Mouse (Mus musculus): ENCODE measurements at regions not wholly inside any gene's neighbourhood (a gene's known extent, or its start where the extent isn't known, plus 50 kb on each side); places are given as distances from the start of the nearest gene placed in this dataset.

- no peak overlapping the region for H3K27ac ChIP-seq
- no peak overlapping the region for H3K4me3 ChIP-seq
- no peaks in the 10 kb centered on the region for H3K27me3 ChIP-seq
- ATAC-seq (ENCODE audit: low FRiP score): no peak
- no peaks in the 10 kb centered on the region for H3K36me3 ChIP-seq
- peaks cover 9% of the 10 kb centered on the region for H3K9me3 ChIP-seq
- H3K4me2 ChIP-seq: no peak overlapping the region
- WGBS: 80% methylated on average over 4 of the region's 4 CpGs
- H3K4me1 ChIP-seq (replicated peaks): no peaks in the 10 kb centered on the region
- H3K9ac ChIP-seq: no peak overlapping the region
Observed at GRCm38 (mm10) chr13:37636363-37636762, 141.8 kb upstream of the Rreb1 start.

- Histone ChIP-seq H3K9me3 (peaks cover 4% of the 10 kb centered on the region; the same call in 1 of the 2 replicates), H3K9ac (no peak overlapping the region), H3K4me2 (no peak overlapping the region), H3K27me3 (no peaks in the 10 kb centered on the region), H3K4me1 (replicated peaks) (no peaks in the 10 kb centered on the region), H3K27ac (no peak overlapping the region), H3K4me3 (no peak overlapping the region), H3K36me3 (no peaks in the 10 kb centered on the region)
- ATAC-seq (ENCODE audit: low FRiP score): no peak
- WGBS: 88% methylated on average over 10 of the region's 10 CpGs
Observed at GRCm38 (mm10) chr13:37637151-37637550, 141.0 kb upstream of the Rreb1 start.

GRCm38 (mm10) chr13:37638071-37638511, 140.1 kb upstream of the Rreb1 start:
- WGBS: 39% methylated on average over 8 of the region's 8 CpGs
- no peak for ATAC-seq (ENCODE audit: low FRiP score)
- Histone ChIP-seq H3K36me3 (no peaks in the 10 kb centered on the region), H3K9ac (no peak overlapping the region), H3K4me2 (no peak overlapping the region), H3K27me3 (no peaks in the 10 kb centered on the region), H3K4me3 (no peak overlapping the region), H3K9me3 (no peaks in the 10 kb centered on the region), H3K4me1 (replicated peaks) (peaks cover 7% of the 10 kb centered on the region), H3K27ac (no peak overlapping the region)

- peaks cover 7% of the 10 kb centered on the region for H3K4me1 ChIP-seq (replicated peaks)
- no peaks in the 10 kb centered on the region for H3K9me3 ChIP-seq
- no peak overlapping the region for H3K27ac ChIP-seq
- no peak overlapping the region for H3K4me3 ChIP-seq
- H3K9ac ChIP-seq: no peak overlapping the region
- no peak overlapping the region for H3K4me2 ChIP-seq
- H3K27me3 ChIP-seq: no peaks in the 10 kb centered on the region
- no peak for ATAC-seq (ENCODE audit: low FRiP score)
- WGBS: 53% methylated on average over 13 of the region's 13 CpGs
- no peaks in the 10 kb centered on the region for H3K36me3 ChIP-seq
Observed at GRCm38 (mm10) chr13:37642410-37643093, 135.6 kb upstream of the Rreb1 start.

- H3K4me3 ChIP-seq: no peak overlapping the region
Observed at GRCm38 (mm10) chr13:37644751-37645181, 133.4 kb upstream of the Rreb1 start.

GRCm38 (mm10) chr13:37649467-37650080, 128.6 kb upstream of the Rreb1 start:
- no peaks in the 10 kb centered on the region for H3K36me3 ChIP-seq
- H3K9ac ChIP-seq: no peak overlapping the region
- no peak overlapping the region for H3K4me3 ChIP-seq
- H3K4me1 ChIP-seq (replicated peaks): no peaks in the 10 kb centered on the region
- 71% methylated on average over 9 of the region's 9 CpGs for WGBS
- H3K4me2 ChIP-seq: no peak overlapping the region
- H3K27ac ChIP-seq: no peak overlapping the region
- no peak for ATAC-seq (ENCODE audit: low FRiP score)
- H3K9me3 ChIP-seq: no peaks in the 10 kb centered on the region
- no peaks in the 10 kb centered on the region for H3K27me3 ChIP-seq

More at GRCm38 (mm10) chr13:37644751-37645181, 133.4 kb upstream of the Rreb1 start:
- Histone ChIP-seq H3K27ac (no peak overlapping the region), H3K9ac (no peak overlapping the region), H3K27me3 (no peaks in the 10 kb centered on the region), H3K36me3 (no peaks in the 10 kb centered on the region), H3K9me3 (no peaks in the 10 kb centered on the region), H3K4me2 (no peak overlapping the region), H3K4me1 (replicated peaks) (peaks cover 7% of the 10 kb centered on the region)
- WGBS: 89% methylated on average over 8 of the region's 8 CpGs
- no peak for ATAC-seq (ENCODE audit: low FRiP score)

GRCm38 (mm10) chr13:37651221-37651946, 126.8 kb upstream of the Rreb1 start:
- Histone ChIP-seq H3K36me3 (no peaks in the 10 kb centered on the region), H3K4me3 (no peak overlapping the region), H3K4me1 (replicated peaks) (no peaks in the 10 kb centered on the region), H3K27ac (no peak overlapping the region), H3K9me3 (no peaks in the 10 kb centered on the region), H3K9ac (no peak overlapping the region), H3K4me2 (no peak overlapping the region), H3K27me3 (no peaks in the 10 kb centered on the region)
- no peak for ATAC-seq (ENCODE audit: low FRiP score)
- 92% methylated on average over 10 of the region's 10 CpGs for WGBS

GRCm38 (mm10) chr13:37654651-37655050, 123.5 kb upstream of the Rreb1 start:
- Histone ChIP-seq H3K4me2 (no peak overlapping the region), H3K4me3 (no peak overlapping the region), H3K27me3 (no peaks in the 10 kb centered on the region), H3K9me3 (no peaks in the 10 kb centered on the region), H3K36me3 (no peaks in the 10 kb centered on the region), H3K27ac (no peak overlapping the region), H3K9ac (no peak overlapping the region), H3K4me1 (replicated peaks) (no peaks in the 10 kb centered on the region)
- WGBS: 85% methylated on average over 5 of the region's 5 CpGs
- ATAC-seq (ENCODE audit: low FRiP score): no peak

- ATAC-seq (ENCODE audit: low FRiP score): no peak
- H3K4me2 ChIP-seq: no peak overlapping the region
- no peak overlapping the region for H3K9ac ChIP-seq
- H3K4me1 ChIP-seq (replicated peaks): no peaks in the 10 kb centered on the region
- WGBS: 89% methylated on average over 16 of the region's 16 CpGs
- no peaks in the 10 kb centered on the region for H3K36me3 ChIP-seq
- H3K27ac ChIP-seq: no peak overlapping the region
- H3K9me3 ChIP-seq: no peaks in the 10 kb centered on the region
- H3K4me3 ChIP-seq: no peak overlapping the region
- H3K27me3 ChIP-seq: no peaks in the 10 kb centered on the region
Observed at GRCm38 (mm10) chr13:37657248-37657647, 121.0 kb upstream of the Rreb1 start.

GRCm38 (mm10) chr13:37658034-37658433, 120.2 kb upstream of the Rreb1 start:
- Histone ChIP-seq H3K36me3 (no peaks in the 10 kb centered on the region), H3K4me3 (no peak overlapping the region), H3K9ac (no peak overlapping the region), H3K4me2 (no peak overlapping the region), H3K27me3 (no peaks in the 10 kb centered on the region), H3K9me3 (no peaks in the 10 kb centered on the region), H3K4me1 (replicated peaks) (no peaks in the 10 kb centered on the region), H3K27ac (no peak overlapping the region)
- 62% methylated on average over 2 of the region's 2 CpGs for WGBS
- no peak for ATAC-seq (ENCODE audit: low FRiP score)

GRCm38 (mm10) chr13:37658519-37658918, 119.7 kb upstream of the Rreb1 start:
- no peak overlapping the region for H3K27ac ChIP-seq
- WGBS: 89% methylated on average over 6 of the region's 6 CpGs
- no peak overlapping the region for H3K4me2 ChIP-seq
- no peaks in the 10 kb centered on the region for H3K36me3 ChIP-seq
- ATAC-seq (ENCODE audit: low FRiP score): no peak
- no peak overlapping the region for H3K4me3 ChIP-seq
- no peaks in the 10 kb centered on the region for H3K27me3 ChIP-seq
- H3K9me3 ChIP-seq: no peaks in the 10 kb centered on the region
- no peaks in the 10 kb centered on the region for H3K4me1 ChIP-seq (replicated peaks)
- no peak overlapping the region for H3K9ac ChIP-seq

GRCm38 (mm10) chr13:37660083-37660482, 118.1 kb upstream of the Rreb1 start:
- no peaks in the 10 kb centered on the region for H3K36me3 ChIP-seq
- no peaks in the 10 kb centered on the region for H3K9me3 ChIP-seq
- H3K27me3 ChIP-seq: no peaks in the 10 kb centered on the region
- no peak overlapping the region for H3K9ac ChIP-seq
- no peak overlapping the region for H3K4me3 ChIP-seq
- ATAC-seq (ENCODE audit: low FRiP score): no peak
- no peak overlapping the region for H3K4me2 ChIP-seq
- 91% methylated on average over 4 of the region's 4 CpGs for WGBS
- no peaks in the 10 kb centered on the region for H3K4me1 ChIP-seq (replicated peaks)
- H3K27ac ChIP-seq: no peak overlapping the region

Measured in hindbrain, embryonic 13.5 days (tissue).